Mouse (Mus musculus): ENCODE results near the gene Nos1ap.

DNA sequence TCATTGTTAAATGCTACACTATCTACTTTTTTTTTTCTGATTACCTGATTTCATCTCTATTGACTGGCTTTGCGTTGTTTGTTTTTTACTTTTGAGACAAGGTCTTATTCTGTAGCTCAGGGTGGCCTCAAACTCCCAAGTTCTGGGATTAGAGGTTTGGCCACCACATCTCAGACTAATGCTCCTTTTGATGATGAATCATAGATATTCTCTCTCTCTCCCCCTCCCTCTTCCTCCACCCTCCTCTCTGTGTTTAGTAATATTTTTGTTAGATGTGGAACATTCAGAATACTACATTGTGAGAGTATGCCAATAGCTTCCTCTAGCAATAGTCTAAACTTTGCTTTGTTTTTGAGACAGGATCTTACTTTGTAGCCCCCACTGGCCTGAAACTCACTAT lies 33.8 kb upstream of the Nos1ap start:
- no peak for TF ChIP-seq CTCF (IDR thresholded peaks at IDR 0.05; ENCODE audit: low read depth)
- TF ChIP-seq EP300 (optimal IDR thresholded peaks at IDR 0.05): no peak
